Mouse (Mus musculus) lung, embryonic 16.5 days (tissue): ENCODE measurements at regions not wholly inside any gene's neighbourhood (a gene's known extent, or its start where the extent isn't known, plus 50 kb on each side); places are given as distances from the start of the nearest gene placed in this dataset.

Experiments used
- ATAC-seq: fragments of 200-750 bp; cut with Nextera tagmentation; 2 replicates; pipeline ENCODE4 v1.8.0; 2017; ENCODE audit warnings: low read depth, mild to moderate bottlenecking, moderate library complexity
- H3K27ac ChIP-seq: fragments of 300-500 bp; sonication (generic); 2 replicates; pipeline ENCODE4 v1.5.1; 2014; ENCODE audit warnings: mild to moderate bottlenecking, control low read depth, low read length
- H3K27me3 ChIP-seq: fragments of 300-500 bp; sonication (generic); 2 replicates; pipeline ENCODE4 v1.6.1; 2014; ENCODE audit warnings: low read depth, low read length, mixed read lengths; ENCODE audit not compliant: control insufficient read depth, insufficient read depth
- H3K36me3 ChIP-seq: fragments of 300-500 bp; sonication (generic); 2 replicates; pipeline ENCODE4 v1.6.1; 2014; ENCODE audit warnings: low read length; ENCODE audit not compliant: control insufficient read depth, insufficient read depth
- H3K4me1 ChIP-seq: fragments of 300-500 bp; sonication (generic); replicated peaks from 2 replicates; pipeline ENCODE4 v1.6.1; 2014; ENCODE audit warnings: low read length, mixed read lengths; ENCODE audit not compliant: control insufficient read depth, insufficient read depth
- H3K4me2 ChIP-seq: fragments of 300-500 bp; sonication (generic); 2 replicates; pipeline ENCODE4 v1.6.1; 2014; ENCODE audit warnings: low read depth, low read length, control low read depth
- H3K4me3 ChIP-seq: fragments of 300-500 bp; sonication (generic); 2 replicates; pipeline ENCODE4 v1.5.1; 2014; ENCODE audit warnings: mild to moderate bottlenecking, low read length, control low read depth
- H3K9ac ChIP-seq: fragments of 300-500 bp; sonication (generic); 2 replicates; pipeline ENCODE4 v1.6.1; 2014; ENCODE audit warnings: low read length, control low read depth
- H3K9me3 ChIP-seq: fragments of 300-500 bp; sonication (generic); 2 replicates; pipeline ENCODE4 v1.6.1; 2016; ENCODE audit warnings: low read length; ENCODE audit not compliant: control insufficient read depth
- WGBS: fragments of 180-500 bp; shearing (Covaris S2); extraction: QIAGEN DNeasy Blood & Tissue Kit; methylation state at CpG from one replicate; pipeline ENCODE4 v1.1.7; 2014; 5-methylcytosine and 5-hydroxymethylcytosine counted together

- no peaks in the 10 kb centered on the region for H3K36me3 ChIP-seq
- H3K9me3 ChIP-seq: no peaks in the 10 kb centered on the region
- ATAC-seq: no peak
- no peak overlapping the region for H3K27ac ChIP-seq
- H3K4me3 ChIP-seq: no peak overlapping the region
- H3K27me3 ChIP-seq: no peaks in the 10 kb centered on the region
- 84% methylated on average over 8 of the region's 8 CpGs for WGBS
- no peak overlapping the region for H3K9ac ChIP-seq
- H3K4me2 ChIP-seq: no peak overlapping the region
- H3K4me1 ChIP-seq: no peaks in the 10 kb centered on the region
Observed at GRCm38 (mm10) chr19:57541693-57542314, 69.0 kb upstream of the Atrnl1 start.

DNA sequence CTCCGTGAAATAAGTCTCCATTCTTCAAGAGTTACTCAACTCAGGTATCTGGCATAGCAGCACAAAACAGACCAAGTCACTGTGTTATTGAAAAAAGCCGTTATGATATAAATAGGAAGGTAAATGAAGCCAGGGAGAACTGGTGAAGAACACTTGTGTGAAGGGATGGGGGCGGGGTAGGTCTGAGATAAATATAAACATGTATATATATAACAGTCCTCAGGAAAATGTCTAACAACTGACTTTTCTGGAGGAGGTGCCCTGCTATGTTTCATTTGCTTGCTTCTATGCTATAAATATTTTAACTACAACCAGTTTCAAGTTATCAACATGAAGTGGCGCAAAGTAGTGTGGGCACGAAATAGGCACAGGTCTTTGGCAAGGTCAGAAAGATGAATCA lies 68.3 kb upstream of the Atrnl1 start:
- H3K4me3 ChIP-seq: no peak overlapping the region
- no peak overlapping the region for H3K27ac ChIP-seq
- ATAC-seq: no peak
- H3K9ac ChIP-seq: no peak overlapping the region
- H3K4me2 ChIP-seq: no peak overlapping the region
- WGBS: 89% methylated on average over 5 of the region's 5 CpGs
- H3K9me3 ChIP-seq: no peaks in the 10 kb centered on the region
- no peaks in the 10 kb centered on the region for H3K27me3 ChIP-seq
- H3K4me1 ChIP-seq: no peaks in the 10 kb centered on the region
- no peaks in the 10 kb centered on the region for H3K36me3 ChIP-seq

GRCm38 (mm10) chr19:57543681-57544214 lies 67.1 kb upstream of the Atrnl1 start:
- Histone ChIP-seq H3K4me3 (peak overlapping the region; percentile 37), H3K9ac (no peak overlapping the region), H3K4me1 (no peaks in the 10 kb centered on the region), H3K36me3 (no peaks in the 10 kb centered on the region), H3K27ac (no peak overlapping the region), H3K27me3 (no peaks in the 10 kb centered on the region), H3K4me2 (peak overlapping the region; percentile 55), H3K9me3 (no peaks in the 10 kb centered on the region)
- no peak for ATAC-seq
- WGBS: 31% methylated on average over 13 of the region's 13 CpGs

- WGBS: 76% methylated on average over 17 of the region's 17 CpGs
- Histone ChIP-seq H3K36me3 (no peaks in the 10 kb centered on the region), H3K9me3 (no peaks in the 10 kb centered on the region), H3K9ac (no peak overlapping the region), H3K27me3 (no peaks in the 10 kb centered on the region), H3K4me2 (peak overlapping the region; percentile 55), H3K27ac (no peak overlapping the region), H3K4me3 (no peak overlapping the region), H3K4me1 (no peaks in the 10 kb centered on the region)
- no peak for ATAC-seq
Observed at GRCm38 (mm10) chr19:57544229-57544879, 66.5 kb upstream of the Atrnl1 start.

GRCm38 (mm10) chr19:57545071-57545470 lies 65.8 kb upstream of the Atrnl1 start:
- no peak overlapping the region for H3K27ac ChIP-seq
- ATAC-seq: no peak
- H3K4me2 ChIP-seq: no peak overlapping the region
- no peak overlapping the region for H3K4me3 ChIP-seq
- H3K27me3 ChIP-seq: no peaks in the 10 kb centered on the region
- H3K9me3 ChIP-seq: no peaks in the 10 kb centered on the region
- H3K9ac ChIP-seq: no peak overlapping the region
- H3K36me3 ChIP-seq: no peaks in the 10 kb centered on the region
- 83% methylated on average over 2 of the region's 2 CpGs for WGBS
- no peaks in the 10 kb centered on the region for H3K4me1 ChIP-seq

- Histone ChIP-seq H3K27me3 (no peaks in the 10 kb centered on the region), H3K9me3 (no peaks in the 10 kb centered on the region), H3K4me3 (no peak overlapping the region), H3K27ac (no peak overlapping the region), H3K36me3 (no peaks in the 10 kb centered on the region), H3K4me2 (no peak overlapping the region), H3K4me1 (no peaks in the 10 kb centered on the region), H3K9ac (no peak overlapping the region)
- no peak for ATAC-seq
- WGBS: 65% methylated on average over 2 of the region's 2 CpGs
Observed at GRCm38 (mm10) chr19:57546039-57546438, 64.8 kb upstream of the Atrnl1 start.

GRCm38 (mm10) chr19:57546519-57546918 lies 64.3 kb upstream of the Atrnl1 start:
- 71% methylated on average over 10 of the region's 10 CpGs for WGBS

GRCm38 (mm10) chr19:57548093-57548492 lies 62.7 kb upstream of the Atrnl1 start:
- WGBS: 84% methylated on average over 11 of the region's 11 CpGs
- Histone ChIP-seq H3K4me1 (no peaks in the 10 kb centered on the region), H3K27ac (no peak overlapping the region), H3K4me3 (no peak overlapping the region), H3K9me3 (no peaks in the 10 kb centered on the region), H3K27me3 (no peaks in the 10 kb centered on the region), H3K36me3 (no peaks in the 10 kb centered on the region), H3K4me2 (no peak overlapping the region), H3K9ac (no peak overlapping the region)
- ATAC-seq: no peak

More at GRCm38 (mm10) chr19:57546519-57546918, 64.3 kb upstream of the Atrnl1 start:
- H3K4me1 ChIP-seq: no peaks in the 10 kb centered on the region
- H3K4me3 ChIP-seq: no peak overlapping the region
- no peak overlapping the region for H3K27ac ChIP-seq
- no peak for ATAC-seq
- no peak overlapping the region for H3K9ac ChIP-seq
- no peaks in the 10 kb centered on the region for H3K27me3 ChIP-seq
- H3K4me2 ChIP-seq: no peak overlapping the region
- no peaks in the 10 kb centered on the region for H3K9me3 ChIP-seq
- H3K36me3 ChIP-seq: no peaks in the 10 kb centered on the region

- Histone ChIP-seq H3K9ac (no peak overlapping the region), H3K4me2 (no peak overlapping the region), H3K27me3 (no peaks in the 10 kb centered on the region), H3K9me3 (no peaks in the 10 kb centered on the region), H3K4me1 (no peaks in the 10 kb centered on the region), H3K36me3 (no peaks in the 10 kb centered on the region), H3K27ac (no peak overlapping the region), H3K4me3 (no peak overlapping the region)
- no peak for ATAC-seq
- 67% methylated on average over 11 of the region's 11 CpGs for WGBS
Observed at GRCm38 (mm10) chr19:57548661-57549060, 62.2 kb upstream of the Atrnl1 start.
